Mouse (Mus musculus): ENCODE data around the gene Tgfbr3.

DNA sequence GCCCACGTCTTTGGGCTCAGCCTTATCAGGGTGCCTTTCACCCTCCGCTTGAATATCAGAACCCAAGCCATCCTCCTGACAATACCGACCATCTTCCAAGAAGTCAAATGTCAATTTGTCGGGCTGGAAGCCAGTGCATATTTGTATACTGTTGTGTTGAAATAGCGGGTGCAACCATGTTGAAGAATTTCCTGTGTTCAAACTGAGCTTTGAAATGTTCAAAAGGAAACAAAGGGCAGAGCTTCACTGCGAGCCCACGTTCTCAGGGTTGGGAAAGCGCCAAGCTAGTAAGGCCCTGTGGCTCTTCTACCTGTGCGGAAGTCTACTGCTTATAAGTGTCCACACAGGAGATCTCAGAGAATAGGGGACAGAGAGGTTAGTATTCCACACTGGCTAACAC is 66.4 kb downstream of the Tgfbr3 start:
- TF ChIP-seq CTCF (IDR thresholded peaks at IDR 0.05; ENCODE audit: extremely low read depth, insufficient read depth, low read length) (no peak), POLR2A (IDR thresholded peaks at IDR 0.05; ENCODE audit: extremely low read depth, insufficient read depth, low read length) (no peak)
